Mouse (Mus musculus) cerebellum, postnatal 36 days (tissue): ENCODE data around the gene Catsperb.
"Not testable (repeated sequence)": the region's sequence is repeated elsewhere in the genome, so short reads cannot be mapped to it uniquely, and the experiment has no call there.

Experiments
- DNase-seq, 2 experiments: peaks; one replicate each; pipeline ENCODE4 v3.0.0; 2021 to 2022; ENCODE audit warnings: mixed read lengths in 2 of 2

Catsperb gene

GRCm38 (mm10) chr12:101404353-101404752 is at the start of gene Catsperb:
Gene Catsperb, plus strand, starts transcription at chr12:101404653.
- not testable (repeated sequence) for DNase-seq

DNA sequence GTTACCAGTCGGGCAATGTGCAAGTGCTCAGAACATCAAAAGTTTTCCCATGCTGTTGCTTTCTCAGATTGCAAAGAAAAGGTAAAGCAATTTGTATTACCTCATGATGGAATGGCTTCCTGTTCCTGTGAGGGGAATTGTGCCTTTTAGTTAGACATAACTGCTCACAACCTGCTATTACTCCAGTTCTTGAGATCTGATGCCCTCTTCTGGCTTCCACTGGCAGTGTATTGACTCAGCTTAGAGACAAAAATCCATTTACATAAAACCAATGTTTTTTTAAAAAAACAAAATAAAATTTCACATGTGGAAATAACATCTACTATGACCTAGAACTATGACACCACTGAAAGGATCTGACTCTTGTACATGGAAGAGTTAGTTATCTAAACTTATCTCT is 43.0 kb upstream of the Catsperb start:
- not testable (repeated sequence) for DNase-seq

DNA sequence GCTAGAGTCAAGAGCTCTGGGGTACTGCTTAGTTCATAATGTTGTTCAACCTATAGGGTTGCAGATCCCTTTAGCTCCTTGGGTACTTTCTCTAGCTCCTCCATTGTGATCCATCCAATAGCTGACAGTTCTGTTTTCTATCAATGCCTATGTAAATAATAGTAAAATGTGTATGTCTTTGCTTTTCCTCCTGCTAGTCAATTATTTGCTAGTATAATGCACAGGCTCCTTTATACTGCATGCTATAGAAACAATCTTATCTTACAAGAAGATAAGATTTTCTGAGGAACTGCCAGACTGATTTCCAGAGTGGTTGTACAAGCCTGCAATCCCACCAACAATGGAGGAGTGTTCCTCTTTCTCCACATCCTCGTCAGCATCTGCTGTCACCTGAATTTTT is 23.0 kb upstream of the Catsperb start:
- DNase-seq = not testable (repeated sequence)

- no peak for DNase-seq
These were observed 21.7 kb downstream of the Catsperb start for GRCm38 (mm10) chr12:101426131-101426530.

DNA sequence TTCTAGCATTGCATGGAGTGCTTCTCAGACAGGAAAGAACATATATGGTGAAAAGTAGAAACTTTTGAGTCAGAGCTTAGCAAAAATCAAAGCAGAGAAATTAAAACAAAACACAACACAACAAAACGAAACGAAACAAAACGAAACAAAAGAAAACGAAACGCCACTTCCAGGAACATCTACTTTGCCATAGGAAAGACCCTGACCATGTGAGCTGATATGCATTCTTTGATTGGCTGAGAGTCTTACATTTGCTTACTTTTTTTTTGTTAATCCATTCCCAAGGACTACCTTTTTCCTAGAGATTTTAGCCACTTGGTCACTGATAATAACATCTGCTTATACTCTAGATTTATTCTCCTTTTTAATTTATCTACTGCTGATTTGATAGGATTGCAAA is 57.6 kb downstream of the Catsperb start:
- no peak for DNase-seq

GRCm38 (mm10) chr12:101483571-101483970 is 79.1 kb downstream of the Catsperb start:
- no peak for DNase-seq

GRCm38 (mm10) chr12:101511326-101511725 is 106.9 kb downstream of the Catsperb start:
- DNase-seq = not testable (repeated sequence)

GRCm38 (mm10) chr12:101606622-101607021 is 202.2 kb downstream of the Catsperb start:
- DNase-seq = not testable (repeated sequence)

- no peak for DNase-seq
These were observed 228.7 kb downstream of the Catsperb start for GRCm38 (mm10) chr12:101633137-101633536.

GRCm38 (mm10) chr12:101667502-101667901 is 263.0 kb downstream of the Catsperb start:
- DNase-seq = no peak
